Mouse (Mus musculus): Measurements from ENCODE around the gene Ppt2.

The Ppt2 gene

DNA sequence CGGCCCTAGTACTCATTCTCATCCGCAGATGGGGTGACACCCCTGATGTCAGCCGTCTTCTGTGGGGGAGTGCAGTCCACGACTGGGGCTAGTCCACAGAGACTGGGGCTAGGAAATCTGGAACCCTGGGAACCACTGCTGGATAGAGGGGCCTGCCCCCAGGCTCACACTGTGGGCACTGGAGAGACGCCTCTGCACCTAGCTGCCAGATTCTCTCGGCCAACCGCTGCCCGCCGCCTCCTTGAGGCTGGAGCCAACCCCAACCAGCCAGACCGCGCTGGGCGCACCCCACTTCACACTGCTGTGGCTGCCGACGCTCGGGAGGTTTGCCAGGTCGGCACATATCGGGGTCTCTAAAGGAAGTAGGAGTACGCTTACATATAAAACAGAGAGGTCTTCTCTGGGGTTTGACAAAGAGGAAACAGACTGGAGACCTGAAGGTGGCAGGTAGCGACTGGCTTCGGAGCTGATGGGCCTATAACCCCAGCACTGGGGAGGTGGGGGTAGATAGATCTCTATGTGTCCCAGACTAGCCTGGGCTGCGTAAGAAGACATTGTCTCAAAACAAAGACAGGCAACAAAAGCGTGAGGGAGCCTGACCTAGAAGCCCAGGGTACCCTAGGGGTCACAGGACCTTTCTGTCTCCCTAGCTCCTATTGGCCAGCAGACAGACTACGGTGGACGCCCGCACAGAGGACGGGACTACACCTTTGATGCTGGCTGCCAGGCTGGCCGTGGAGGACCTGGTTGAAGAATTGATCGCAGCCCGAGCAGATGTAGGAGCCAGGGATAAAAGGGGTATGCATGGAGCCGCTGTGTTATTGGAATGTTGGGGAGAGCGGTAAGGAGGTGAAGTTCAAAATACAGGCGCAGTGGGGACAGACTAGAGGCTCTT, 42.2 kb downstream of the Ppt2 start:
- DNase-seq = peak; percentile 44

DNA sequence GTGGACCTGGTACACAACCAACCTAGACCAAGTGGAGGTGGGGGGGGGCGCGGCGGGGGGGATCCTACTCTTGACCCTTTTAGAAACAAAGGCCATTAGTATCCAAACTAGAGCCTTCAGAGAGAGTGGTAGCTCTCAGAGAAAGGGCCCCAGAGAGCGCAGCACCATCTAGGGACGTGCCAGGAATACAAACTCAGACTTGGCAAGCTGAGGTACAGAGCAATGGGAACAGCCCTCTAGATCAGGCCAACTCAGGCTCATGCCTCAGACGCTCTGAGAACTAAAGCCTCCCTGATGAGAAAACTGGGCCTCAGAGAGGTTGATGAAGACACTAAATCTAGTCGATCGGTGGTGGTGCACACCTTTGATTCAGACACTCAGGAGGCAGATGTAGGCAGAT, 43.2 kb downstream of the Ppt2 start:
- peak; percentile 17 for DNase-seq

DNA sequence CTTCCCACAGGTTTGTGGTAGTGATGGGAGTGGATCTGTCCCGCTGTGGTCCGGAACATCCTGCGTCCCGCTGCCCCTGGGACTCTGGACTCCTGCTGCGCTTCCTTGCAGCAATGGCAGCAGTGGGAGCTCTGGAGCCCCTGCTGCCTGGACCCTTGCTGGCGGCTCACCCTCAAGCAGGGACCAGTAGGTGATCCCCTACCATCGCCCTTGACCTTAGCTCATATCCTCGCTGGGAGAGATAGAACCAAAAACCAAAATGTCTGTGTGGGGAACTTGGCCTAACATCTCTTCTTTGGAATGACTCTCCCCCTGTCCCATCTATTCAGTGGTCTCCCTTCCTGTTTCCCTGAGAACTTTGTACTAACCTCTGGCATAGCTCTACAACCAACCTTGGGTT, 44.5 kb downstream of the Ppt2 start:
- DNase-seq = no peak

DNA sequence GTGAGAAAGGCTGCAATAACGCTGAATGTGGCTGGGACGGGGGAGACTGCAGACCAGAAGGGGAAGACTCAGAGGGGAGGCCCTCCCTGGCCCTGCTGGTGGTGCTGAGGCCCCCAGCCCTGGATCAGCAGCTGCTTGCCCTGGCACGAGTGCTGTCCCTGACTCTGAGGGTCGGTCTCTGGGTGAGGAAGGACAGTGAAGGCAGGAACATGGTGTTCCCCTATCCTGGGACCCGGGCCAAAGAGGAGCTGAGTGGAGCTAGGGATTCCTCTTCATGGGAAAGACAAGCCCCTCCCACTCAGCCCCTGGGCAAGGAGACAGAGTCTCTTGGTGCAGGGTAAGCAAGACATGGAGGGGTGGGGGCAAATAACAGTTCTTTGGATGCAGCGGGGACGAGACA, 44.9 kb downstream of the Ppt2 start:
- peak; percentile 29 for DNase-seq

DNA sequence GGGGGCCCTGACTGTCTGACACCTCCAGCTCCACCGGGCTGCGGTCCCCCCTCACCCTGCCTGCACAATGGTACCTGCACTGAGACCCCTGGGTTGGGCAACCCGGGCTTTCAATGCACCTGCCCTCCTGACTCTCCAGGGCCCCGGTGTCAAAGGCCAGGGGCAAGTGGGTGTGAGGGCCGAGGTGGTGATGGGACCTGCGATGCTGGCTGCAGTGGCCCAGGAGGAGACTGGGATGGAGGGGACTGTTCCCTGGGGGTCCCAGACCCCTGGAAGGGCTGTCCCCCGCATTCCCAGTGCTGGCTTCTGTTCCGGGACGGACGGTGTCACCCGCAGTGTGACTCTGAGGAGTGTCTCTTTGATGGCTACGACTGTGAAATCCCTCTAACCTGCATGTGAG, 45.8 kb downstream of the Ppt2 start:
- no peak for DNase-seq

DNA sequence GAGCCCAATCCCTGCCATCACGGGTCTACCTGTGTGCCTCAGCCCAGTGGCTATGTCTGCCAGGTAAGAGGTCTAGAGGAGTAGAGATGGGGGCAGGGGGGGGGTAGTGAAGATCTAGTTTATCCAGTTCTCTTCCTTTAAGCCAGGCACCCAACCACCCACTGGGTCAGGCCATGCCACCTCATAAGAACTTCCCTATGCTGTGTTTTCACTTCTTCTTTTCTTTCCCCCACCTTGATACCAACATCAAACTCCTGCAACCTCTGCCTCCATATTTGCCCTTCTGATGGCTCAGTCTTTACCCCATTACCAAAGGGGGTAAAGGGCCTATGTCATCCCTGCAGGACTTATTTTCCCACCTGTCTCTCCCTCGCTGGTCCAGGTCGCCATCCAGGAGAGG, 50.2 kb downstream of the Ppt2 start:
- no peak for DNase-seq

DNA sequence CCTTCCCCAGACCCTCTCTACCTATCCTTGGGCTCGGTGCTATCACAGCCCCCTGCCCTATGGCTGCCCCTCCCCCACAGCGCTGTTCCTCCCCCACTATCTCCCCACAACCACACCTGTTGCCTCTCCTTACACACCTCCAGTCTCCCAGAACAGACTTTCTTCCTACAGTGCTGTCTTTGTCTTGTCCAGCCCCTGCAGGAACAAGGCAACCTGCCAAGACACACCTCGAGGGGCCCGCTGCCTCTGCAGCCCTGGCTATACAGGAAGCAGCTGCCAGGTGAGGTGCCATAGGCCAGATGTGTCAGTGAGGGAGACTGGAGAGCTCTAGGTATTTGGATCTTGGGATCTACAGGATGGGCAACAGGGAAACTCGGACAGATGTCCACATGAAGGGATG, 51.7 kb downstream of the Ppt2 start:
- no peak for DNase-seq

DNA sequence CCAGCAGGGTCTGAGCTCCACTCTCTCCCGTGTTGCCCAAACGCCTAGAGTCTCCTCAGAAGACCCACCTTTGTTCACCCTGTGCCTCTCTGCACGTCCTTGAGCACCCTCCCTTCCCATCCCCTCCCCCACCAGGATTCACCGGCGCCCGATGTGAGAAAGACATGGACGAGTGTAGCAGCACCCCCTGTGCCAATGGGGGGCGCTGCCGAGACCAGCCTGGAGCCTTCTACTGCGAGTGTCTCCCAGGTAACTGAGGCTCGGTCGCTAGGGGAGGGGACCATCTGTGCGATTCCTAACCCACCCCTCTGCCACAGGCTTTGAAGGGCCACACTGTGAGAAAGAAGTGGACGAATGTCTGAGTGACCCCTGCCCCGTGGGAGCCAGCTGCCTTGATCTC, 55.9 kb downstream of the Ppt2 start:
- DNase-seq = no peak

DNA sequence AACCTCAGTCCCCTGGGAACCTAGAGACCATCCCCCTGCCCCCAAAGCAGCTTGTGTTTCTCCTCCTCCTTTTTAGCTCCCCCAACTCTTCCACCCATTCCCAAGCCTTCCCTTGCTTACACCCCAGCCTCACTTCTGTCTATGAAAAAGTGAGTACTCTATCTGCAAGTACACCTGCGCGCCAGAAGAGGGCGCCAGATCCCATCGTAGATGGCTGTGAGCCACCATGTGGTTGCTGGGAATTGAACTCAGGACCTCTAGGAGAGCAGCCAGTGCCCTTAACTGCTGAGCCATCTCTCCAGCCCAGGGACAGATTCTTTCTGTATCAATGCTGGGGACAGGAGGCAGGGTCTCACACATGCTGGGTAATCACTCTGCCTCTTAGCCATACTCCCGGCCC, 56.4 kb downstream of the Ppt2 start:
- DNase-seq = no peak

DNA sequence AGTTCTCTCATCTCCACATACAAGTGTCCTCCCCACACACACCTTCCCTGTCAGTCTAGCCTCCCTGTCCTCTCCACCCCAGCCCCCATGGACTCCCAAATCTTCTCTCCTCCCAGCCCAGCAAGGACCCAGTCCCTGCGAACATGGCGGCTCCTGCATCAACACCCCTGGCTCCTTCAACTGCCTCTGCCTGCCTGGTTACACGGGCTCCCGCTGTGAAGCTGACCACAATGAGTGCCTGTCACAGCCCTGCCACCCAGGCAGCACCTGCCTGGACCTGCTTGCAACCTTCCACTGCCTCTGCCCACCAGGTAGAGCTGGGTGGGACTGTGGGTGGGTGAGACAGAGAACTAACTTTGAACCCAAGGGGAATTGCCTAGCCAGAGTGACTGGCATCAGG, 58.4 kb downstream of the Ppt2 start:
- no peak for DNase-seq

DNA sequence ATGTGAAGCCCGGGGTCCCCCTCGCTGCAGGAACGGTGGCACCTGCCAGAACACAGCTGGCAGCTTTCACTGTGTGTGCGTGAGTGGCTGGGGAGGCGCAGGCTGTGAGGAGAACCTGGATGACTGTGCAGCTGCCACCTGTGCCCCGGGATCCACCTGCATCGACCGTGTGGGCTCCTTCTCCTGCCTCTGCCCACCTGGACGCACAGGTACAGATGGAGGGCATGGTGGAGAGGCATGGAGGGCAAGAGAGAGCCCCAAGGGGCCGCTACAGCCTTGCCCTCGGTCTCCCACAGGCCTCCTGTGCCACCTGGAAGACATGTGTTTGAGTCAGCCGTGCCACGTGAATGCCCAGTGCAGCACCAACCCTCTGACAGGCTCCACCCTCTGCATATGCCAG, 59.9 kb downstream of the Ppt2 start:
- DNase-seq = no peak

DNA sequence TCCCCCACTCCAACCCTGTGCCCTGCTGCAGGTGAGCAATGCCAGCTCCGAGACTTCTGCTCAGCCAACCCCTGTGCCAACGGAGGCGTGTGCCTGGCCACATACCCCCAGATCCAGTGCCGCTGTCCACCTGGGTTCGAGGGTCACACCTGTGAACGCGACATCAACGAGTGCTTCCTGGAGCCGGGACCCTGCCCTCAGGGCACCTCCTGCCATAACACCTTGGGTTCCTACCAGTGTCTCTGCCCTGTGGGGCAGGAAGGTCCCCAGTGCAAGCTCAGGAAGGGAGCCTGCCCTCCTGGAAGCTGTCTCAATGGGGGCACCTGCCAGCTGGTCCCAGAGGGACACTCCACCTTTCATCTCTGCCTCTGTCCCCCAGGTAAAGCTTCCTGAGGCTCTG, 61.0 kb downstream of the Ppt2 start:
- no peak for DNase-seq
